Mouse (Mus musculus) liver, embryonic 11.5 days (tissue): ENCODE measurements at regions not wholly inside any gene's neighbourhood (a gene's known extent, or its start where the extent isn't known, plus 50 kb on each side); places are given as distances from the start of the nearest gene placed in this dataset.

Experiments used
- ATAC-seq: fragments of 200-750 bp; cut with Nextera tagmentation; replicated peaks from 2 replicates; pipeline ENCODE4 v1.8.0; 2017; ENCODE audit warnings: moderate number of reproducible peaks, mild to moderate bottlenecking, moderate TSS enrichment, moderate library complexity; ENCODE audit not compliant: low FRiP score
- DNase-seq: peaks from one replicate; pipeline ENCODE4 v3.0.0-alpha.2; 2017; ENCODE audit warnings: low spot score
- H3K27ac ChIP-seq: fragments of 300-500 bp; sonication (generic); 2 replicates; pipeline ENCODE4 v1.5.1; 2014; ENCODE audit warnings: mild to moderate bottlenecking, low read depth, low read length, control low read depth
- H3K27me3 ChIP-seq: fragments of 300-500 bp; sonication (generic); replicated peaks from 2 replicates; pipeline ENCODE4 v1.6.1; 2014; ENCODE audit warnings: low read length, mixed read lengths; ENCODE audit not compliant: control insufficient read depth, insufficient read depth
- H3K36me3 ChIP-seq: fragments of 300-500 bp; sonication (generic); 2 replicates; pipeline ENCODE4 v1.6.1; 2014; ENCODE audit warnings: mild to moderate bottlenecking, low read length, moderate library complexity, mixed read lengths; ENCODE audit not compliant: control insufficient read depth, insufficient read depth
- H3K4me1 ChIP-seq: fragments of 300-500 bp; sonication (generic); replicated peaks from 2 replicates; pipeline ENCODE4 v1.6.1; 2014; ENCODE audit warnings: low read length, mixed read lengths; ENCODE audit not compliant: control insufficient read depth, insufficient read depth
- H3K4me2 ChIP-seq: fragments of 300-500 bp; sonication (generic); 2 replicates; pipeline ENCODE4 v1.6.1; 2014; ENCODE audit warnings: mild to moderate bottlenecking, control low read depth, moderate library complexity
- H3K4me3 ChIP-seq: fragments of 300-500 bp; sonication (generic); 2 replicates; pipeline ENCODE4 v1.5.1; 2014; ENCODE audit warnings: low read depth, low read length, control low read depth
- H3K9ac ChIP-seq: fragments of 300-500 bp; sonication (generic); 2 replicates; pipeline ENCODE4 v1.6.1; 2014; ENCODE audit warnings: low read depth, low read length, control low read depth
- H3K9me3 ChIP-seq: fragments of 300-500 bp; sonication (generic); 2 replicates; pipeline ENCODE4 v1.6.1; 2016; ENCODE audit warnings: low read length, inconsistent platforms, mixed read lengths; ENCODE audit not compliant: control insufficient read depth
- WGBS: fragments of 180-500 bp; shearing (Covaris S2); extraction: QIAGEN DNeasy Blood & Tissue Kit; methylation state at CpG from one replicate; pipeline ENCODE4 v1.1.7; 2014; 5-methylcytosine and 5-hydroxymethylcytosine counted together

GRCm38 (mm10) chr3:20590143-20590542 lies 223.2 kb upstream of the Agtr1b start:
- Histone ChIP-seq H3K9me3 (no peaks in the 10 kb centered on the region), H3K36me3 (no peaks in the 10 kb centered on the region), H3K9ac (no peak overlapping the region), H3K4me1 (no peaks in the 10 kb centered on the region), H3K4me3 (no peak overlapping the region), H3K27me3 (no peaks in the 10 kb centered on the region), H3K27ac (no peak overlapping the region), H3K4me2 (no peak overlapping the region)
- DNase-seq, result no peak
- no peak for ATAC-seq
- WGBS, result 38% methylated on average over 2 of the region's 2 CpGs

DNA sequence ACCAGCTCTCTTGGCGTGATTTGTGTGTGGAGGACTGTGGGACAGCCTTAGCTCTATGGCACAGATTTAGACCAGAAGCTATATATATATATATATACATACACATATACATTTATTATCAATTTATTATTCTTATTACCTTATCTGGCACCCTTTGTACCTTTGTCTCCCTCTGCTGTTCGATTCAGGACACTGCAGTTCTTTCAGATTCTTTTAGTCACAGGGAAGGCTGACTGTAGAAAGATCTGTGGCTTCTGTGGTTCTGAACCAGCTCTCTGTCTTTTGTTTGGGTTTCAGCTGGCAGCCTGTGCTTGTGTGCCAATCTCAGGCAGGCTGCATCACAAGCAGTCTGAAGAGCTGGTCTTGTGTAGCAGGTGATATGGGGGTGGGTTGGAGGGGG lies 184.6 kb upstream of the Agtr1b start:
- H3K4me2 ChIP-seq, result no peak overlapping the region
- H3K36me3 ChIP-seq, result no peaks in the 10 kb centered on the region
- H3K9me3 ChIP-seq, result no peaks in the 10 kb centered on the region
- H3K9ac ChIP-seq, result no peak overlapping the region
- H3K27ac ChIP-seq, result no peak overlapping the region
- WGBS, result 43% methylated on average over 2 of the region's 2 CpGs
- no peaks in the 10 kb centered on the region for H3K27me3 ChIP-seq
- ATAC-seq, result no peak
- no peak for DNase-seq
- H3K4me3 ChIP-seq, result no peak overlapping the region
- no peaks in the 10 kb centered on the region for H3K4me1 ChIP-seq

- DNase-seq (no peak), ATAC-seq (no peak)
- no peak overlapping the region for H3K4me3 ChIP-seq
- no peaks in the 10 kb centered on the region for H3K9me3 ChIP-seq
- no peak overlapping the region for H3K9ac ChIP-seq
- H3K27me3 ChIP-seq, result no peaks in the 10 kb centered on the region
- 70% methylated on average over 7 of the region's 7 CpGs for WGBS
- H3K4me1 ChIP-seq, result no peaks in the 10 kb centered on the region
- no peak overlapping the region for H3K4me2 ChIP-seq
- no peaks in the 10 kb centered on the region for H3K36me3 ChIP-seq
- no peak overlapping the region for H3K27ac ChIP-seq
These were observed 177.0 kb upstream of the Agtr1b start for GRCm38 (mm10) chr3:20543991-20544390.

DNA sequence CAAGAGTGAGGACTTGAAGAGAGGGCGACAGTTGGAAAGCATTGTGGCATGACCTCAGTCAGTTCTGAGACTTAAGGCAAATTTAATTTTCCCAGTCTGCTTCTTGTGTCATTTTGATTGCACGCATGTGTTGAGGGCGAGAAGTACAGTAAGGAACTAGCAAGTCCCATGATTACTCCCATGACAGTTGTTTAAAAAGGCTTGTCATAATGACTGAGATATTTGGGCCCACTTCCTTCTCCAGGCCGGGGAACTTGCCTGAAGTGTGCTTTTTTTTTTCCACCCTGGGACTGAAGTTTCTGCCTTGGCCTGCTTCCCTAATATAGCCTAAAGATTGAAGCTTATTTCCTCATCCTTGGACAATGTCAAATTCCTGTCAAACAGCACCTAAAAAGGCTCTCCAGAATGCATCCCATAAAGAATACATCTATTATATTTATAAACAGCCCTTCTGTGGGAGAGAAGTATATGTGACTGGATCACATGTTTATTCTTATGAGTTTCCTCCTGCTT lies 171.6 kb upstream of the Agtr1b start:
- Histone ChIP-seq H3K4me1 (no peaks in the 10 kb centered on the region), H3K4me3 (no peak overlapping the region), H3K36me3 (no peaks in the 10 kb centered on the region), H3K9me3 (no peaks in the 10 kb centered on the region), H3K27ac (no peak overlapping the region), H3K4me2 (no peak overlapping the region), H3K27me3 (no peaks in the 10 kb centered on the region), H3K9ac (no peak overlapping the region)
- 61% methylated on average over 4 of the region's 4 CpGs for WGBS
- ATAC-seq, result no peak
- DNase-seq, result no peak

- WGBS, result 47% methylated on average over 6 of the region's 6 CpGs
- Histone ChIP-seq H3K27me3 (no peaks in the 10 kb centered on the region), H3K9ac (no peak overlapping the region), H3K4me3 (no peak overlapping the region), H3K36me3 (no peaks in the 10 kb centered on the region), H3K4me1 (no peaks in the 10 kb centered on the region), H3K4me2 (no peak overlapping the region), H3K27ac (no peak overlapping the region), H3K9me3 (no peaks in the 10 kb centered on the region)
- DNase-seq, result no peak
- ATAC-seq, result no peak
These were observed 153.8 kb upstream of the Agtr1b start for GRCm38 (mm10) chr3:20520738-20521137.

GRCm38 (mm10) chr3:20509192-20509591 lies 142.2 kb upstream of the Agtr1b start:
- Histone ChIP-seq H3K9me3 (no peaks in the 10 kb centered on the region), H3K4me1 (no peaks in the 10 kb centered on the region), H3K4me2 (no peak overlapping the region), H3K36me3 (no peaks in the 10 kb centered on the region), H3K27me3 (no peaks in the 10 kb centered on the region), H3K4me3 (no peak overlapping the region), H3K9ac (no peak overlapping the region), H3K27ac (no peak overlapping the region)
- ATAC-seq (peak; percentile 54; the same call in 1 of the 2 replicates), DNase-seq (peak; percentile 52)
- WGBS, result 0% methylated on average over 2 of the region's 2 CpGs

DNA sequence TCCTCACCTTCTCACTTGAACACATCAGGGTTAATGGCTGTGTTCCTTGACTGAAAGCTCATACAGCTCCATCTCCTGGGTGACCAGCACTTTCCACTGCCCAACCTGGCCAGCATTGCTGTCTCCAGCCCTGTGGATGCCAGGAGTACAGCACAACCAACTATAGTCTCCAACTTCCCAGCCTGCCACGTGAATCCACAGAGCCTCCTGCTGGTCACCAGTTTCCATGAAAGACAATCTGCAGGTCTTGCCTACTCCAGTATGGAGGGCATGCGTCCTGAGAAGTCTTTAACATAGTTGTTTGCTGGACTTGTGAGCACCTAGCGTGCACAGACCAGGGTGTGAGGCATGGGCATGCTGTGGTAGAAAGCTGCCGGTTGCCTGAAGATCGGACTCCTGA lies 138.6 kb upstream of the Agtr1b start:
- no peaks in the 10 kb centered on the region for H3K9me3 ChIP-seq
- H3K4me2 ChIP-seq, result no peak overlapping the region
- no peak for DNase-seq
- H3K27ac ChIP-seq, result no peak overlapping the region
- WGBS, result 81% methylated on average over 5 of the region's 5 CpGs
- no peak for ATAC-seq
- no peak overlapping the region for H3K4me3 ChIP-seq
- no peaks in the 10 kb centered on the region for H3K27me3 ChIP-seq
- H3K4me1 ChIP-seq, result no peaks in the 10 kb centered on the region
- H3K36me3 ChIP-seq, result no peaks in the 10 kb centered on the region
- no peak overlapping the region for H3K9ac ChIP-seq
